Mouse (Mus musculus): ENCODE measurements at regions not wholly inside any gene's neighbourhood (a gene's known extent, or its start where the extent isn't known, plus 50 kb on each side); places are given as distances from the start of the nearest gene placed in this dataset.

DNA sequence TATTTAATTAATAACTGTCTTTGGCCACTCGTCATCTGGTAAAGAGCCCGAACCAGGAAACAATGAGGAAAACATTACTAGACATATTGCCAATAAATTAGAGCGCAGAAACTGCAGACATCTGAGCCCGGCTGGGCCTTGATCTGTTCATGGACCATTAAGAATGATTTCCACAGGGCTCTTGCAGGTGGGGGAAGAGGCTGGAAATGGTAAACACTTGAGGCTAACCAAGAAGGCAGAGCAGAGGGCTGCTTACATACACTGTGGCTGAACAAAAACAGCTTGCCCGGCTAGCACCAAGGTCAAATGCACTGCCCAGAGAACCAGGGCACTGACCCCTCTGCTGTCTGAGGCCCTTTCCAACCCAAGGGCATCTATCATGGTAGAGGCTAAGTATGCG, 115.5 kb upstream of the Twist2 start:
- Histone ChIP-seq H3K36me3 (no peaks in the 10 kb centered on the region), H3K27ac (no peak overlapping the region), H3K9me3 (0 out of 2 replicates have a peak, but pooled peaks cover 3% of the 10 kb centered on the region), H3K27me3 (ENCODE audit: insufficient read depth, poor library complexity, severe bottlenecking) (no peaks in the 10 kb centered on the region), H3K4me3 (no peak overlapping the region), H3K4me1 (replicated peaks) (peaks cover 5% of the 10 kb centered on the region)
- WGBS: 81% methylated on average over 6 of the region's 6 CpGs
- DNase-seq (ENCODE audit: low spot score): no peak

DNA sequence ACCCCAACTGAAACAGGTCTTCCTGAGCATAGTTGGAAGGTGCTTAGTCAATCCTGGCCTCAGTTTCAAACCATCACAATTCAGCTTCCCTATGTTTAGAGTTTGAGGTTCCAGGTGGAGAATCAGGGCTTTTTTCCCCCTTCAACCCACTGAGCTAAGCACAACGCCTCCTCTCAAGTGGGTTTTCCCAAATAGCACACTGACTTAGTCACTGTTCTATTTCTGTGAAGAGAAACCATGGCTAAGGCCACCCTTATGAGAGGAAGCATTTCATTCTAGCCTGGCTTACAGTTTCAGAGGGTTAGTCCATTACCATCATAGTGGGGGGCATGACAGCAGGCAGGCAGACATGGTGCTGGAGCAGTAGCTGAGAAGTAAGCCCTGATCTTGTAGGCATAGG, 109.7 kb upstream of the Twist2 start:
- H3K4me1 ChIP-seq (replicated peaks): peaks cover 5% of the 10 kb centered on the region
- no peak for DNase-seq (ENCODE audit: low spot score)
- peaks cover 5% of the 10 kb centered on the region; the same call in 1 of the 2 replicates for H3K9me3 ChIP-seq
- no peak overlapping the region for H3K4me3 ChIP-seq
- H3K27me3 ChIP-seq (ENCODE audit: insufficient read depth, poor library complexity, severe bottlenecking): no peaks in the 10 kb centered on the region
- H3K27ac ChIP-seq: no peak overlapping the region
- WGBS: 95% methylated on average over 1 of the region's 1 CpGs
- no peaks in the 10 kb centered on the region for H3K36me3 ChIP-seq

DNA sequence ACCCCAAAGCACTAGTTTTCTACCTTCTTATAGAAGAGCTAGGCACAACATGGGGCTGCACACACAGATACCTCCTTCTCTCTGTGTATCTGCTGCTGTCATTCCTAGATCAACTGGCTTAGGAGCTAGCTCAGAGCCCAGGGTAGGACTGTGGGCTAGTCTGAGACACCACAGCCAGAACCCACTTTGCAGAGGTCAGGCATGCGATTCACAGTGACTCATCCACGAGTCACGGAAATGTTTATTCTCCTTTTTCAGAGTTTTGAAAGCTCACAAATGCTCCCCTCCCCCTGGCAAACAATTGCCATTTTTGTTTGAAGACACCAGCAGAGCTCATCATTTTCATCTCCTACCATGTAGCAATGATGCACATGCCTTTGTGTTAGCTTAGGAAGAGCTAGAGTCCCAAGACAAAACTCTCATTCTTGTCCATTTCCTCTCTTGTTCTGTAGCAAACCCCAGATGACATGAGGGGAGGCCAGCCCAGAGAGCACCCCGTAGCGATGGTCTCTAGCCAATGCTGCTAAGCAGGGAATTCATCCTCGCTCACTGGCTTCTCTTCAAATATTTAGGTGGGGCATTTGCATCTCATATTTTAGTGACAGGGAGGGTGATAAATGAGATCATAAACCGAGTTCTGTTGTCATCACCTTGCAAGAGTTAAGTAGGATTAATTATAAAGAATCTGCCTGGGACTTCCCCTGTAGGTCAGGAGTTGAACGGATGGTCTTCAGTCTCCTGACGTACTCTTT, 108.4 kb upstream of the Twist2 start:
- DNase-seq (ENCODE audit: low spot score): no peak
- 86% methylated on average over 9 of the region's 9 CpGs for WGBS
- H3K36me3 ChIP-seq: no peaks in the 10 kb centered on the region
- H3K27me3 ChIP-seq (ENCODE audit: insufficient read depth, poor library complexity, severe bottlenecking): no peaks in the 10 kb centered on the region
- H3K4me1 ChIP-seq (replicated peaks): peaks cover 5% of the 10 kb centered on the region
- no peak overlapping the region for H3K4me3 ChIP-seq
- peaks cover 5% of the 10 kb centered on the region; the same call in 1 of the 2 replicates for H3K9me3 ChIP-seq
- H3K27ac ChIP-seq: no peak overlapping the region

DNA sequence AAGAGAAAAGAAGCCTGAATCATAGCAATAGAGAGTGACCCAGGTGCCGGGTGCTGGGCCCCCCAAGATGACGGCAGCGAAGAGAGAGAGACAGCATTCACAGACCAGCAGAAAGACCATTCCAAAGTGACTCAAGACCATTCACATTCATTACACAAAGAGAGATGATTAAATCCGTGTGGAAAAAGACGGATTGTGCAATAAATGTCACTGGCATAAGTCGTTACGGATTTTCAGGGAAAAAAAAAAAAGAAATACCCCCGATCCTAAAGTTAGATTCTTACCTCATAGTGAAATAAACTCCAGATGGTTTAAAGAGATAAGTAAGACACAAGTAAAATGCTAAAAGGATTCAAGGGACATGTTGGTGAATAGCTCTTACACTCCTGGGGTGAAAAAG, 104.2 kb upstream of the Twist2 start:
- DNase-seq (ENCODE audit: low spot score): no peak
- Histone ChIP-seq H3K9me3 (no peaks in the 10 kb centered on the region), H3K4me1 (replicated peaks) (no peaks in the 10 kb centered on the region), H3K4me3 (no peak overlapping the region), H3K27me3 (ENCODE audit: insufficient read depth, poor library complexity, severe bottlenecking) (no peaks in the 10 kb centered on the region), H3K27ac (no peak overlapping the region), H3K36me3 (no peaks in the 10 kb centered on the region)
- WGBS: 87% methylated on average over 8 of the region's 8 CpGs

DNA sequence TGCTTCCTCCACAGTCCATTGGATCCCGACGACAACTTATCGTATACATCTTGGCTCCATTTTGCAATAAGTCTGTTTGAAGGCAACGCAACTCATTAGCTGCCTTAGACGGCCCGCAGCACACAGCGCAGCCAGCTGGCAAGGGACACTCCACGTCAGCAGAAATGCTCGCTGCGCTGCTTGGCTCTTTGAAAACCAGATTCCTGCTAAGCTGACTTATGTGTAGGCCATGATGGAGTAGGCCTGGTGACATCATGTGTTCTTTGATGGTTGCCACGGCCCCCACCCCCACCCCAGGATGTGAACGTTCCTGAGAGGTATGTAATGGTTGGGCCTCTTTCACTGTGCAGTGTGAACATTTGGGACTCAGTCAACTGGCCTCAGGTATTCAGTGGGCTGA, 99.8 kb upstream of the Twist2 start:
- no peak for DNase-seq (ENCODE audit: low spot score)
- Histone ChIP-seq H3K27me3 (ENCODE audit: insufficient read depth, poor library complexity, severe bottlenecking) (no peaks in the 10 kb centered on the region), H3K4me1 (replicated peaks) (no peaks in the 10 kb centered on the region), H3K36me3 (no peaks in the 10 kb centered on the region), H3K27ac (no peak overlapping the region), H3K4me3 (no peak overlapping the region), H3K9me3 (no peaks in the 10 kb centered on the region)
- WGBS: 90% methylated on average over 12 of the region's 12 CpGs

DNA sequence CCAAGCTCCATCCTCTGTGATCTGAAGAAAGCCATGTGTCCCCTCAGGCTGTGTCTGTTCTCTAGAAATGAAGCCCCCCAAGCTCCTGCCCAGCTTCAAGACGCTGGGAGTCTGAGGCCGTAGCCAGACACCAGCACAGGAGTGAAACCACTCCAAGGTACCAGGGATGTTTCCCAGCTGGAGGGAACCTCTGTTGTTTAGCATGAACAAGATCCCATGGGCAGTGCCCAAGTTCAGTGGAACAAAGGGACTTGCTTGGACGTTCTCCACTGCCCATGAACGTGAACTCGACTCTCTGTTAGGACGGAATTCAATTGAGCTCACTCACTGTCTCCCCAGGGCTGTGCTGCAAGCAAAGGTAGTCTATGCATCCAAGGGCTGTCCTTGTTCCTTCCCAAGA, 99.2 kb upstream of the Twist2 start:
- DNase-seq (ENCODE audit: low spot score): no peak
- H3K36me3 ChIP-seq: no peaks in the 10 kb centered on the region
- H3K27ac ChIP-seq: no peak overlapping the region
- H3K4me1 ChIP-seq (replicated peaks): peaks cover 2% of the 10 kb centered on the region; the same call in 1 of the 2 replicates
- WGBS: 88% methylated on average over 6 of the region's 6 CpGs
- no peak overlapping the region for H3K4me3 ChIP-seq
- H3K9me3 ChIP-seq: no peaks in the 10 kb centered on the region
- H3K27me3 ChIP-seq (ENCODE audit: insufficient read depth, poor library complexity, severe bottlenecking): no peaks in the 10 kb centered on the region

DNA sequence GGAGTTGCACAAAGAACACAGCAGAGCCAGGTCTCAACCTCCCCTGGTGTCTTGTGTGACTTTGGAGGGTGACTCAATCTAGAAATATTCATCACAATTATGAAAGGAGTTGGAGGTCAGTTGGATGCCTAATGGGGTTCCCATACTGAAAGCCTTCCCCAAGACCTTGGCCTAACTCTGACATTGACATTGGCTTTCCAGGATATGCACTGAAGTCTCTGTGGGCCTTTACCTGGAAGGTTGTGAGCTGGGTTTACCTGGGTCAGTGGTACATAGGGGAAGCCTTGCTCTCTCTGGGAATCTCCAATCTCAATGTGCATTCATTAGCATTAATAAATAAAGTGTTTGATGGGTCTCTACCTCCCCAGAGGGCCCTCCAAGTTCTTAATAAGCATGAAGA, 98.5 kb upstream of the Twist2 start:
- no peak for DNase-seq (ENCODE audit: low spot score)
- H3K36me3 ChIP-seq: no peaks in the 10 kb centered on the region
- no peak overlapping the region for H3K4me3 ChIP-seq
- H3K9me3 ChIP-seq: no peaks in the 10 kb centered on the region
- no peaks in the 10 kb centered on the region for H3K27me3 ChIP-seq (ENCODE audit: insufficient read depth, poor library complexity, severe bottlenecking)
- H3K27ac ChIP-seq: no peak overlapping the region
- H3K4me1 ChIP-seq (replicated peaks): peaks cover 6% of the 10 kb centered on the region; the same call in 1 of the 2 replicates

DNA sequence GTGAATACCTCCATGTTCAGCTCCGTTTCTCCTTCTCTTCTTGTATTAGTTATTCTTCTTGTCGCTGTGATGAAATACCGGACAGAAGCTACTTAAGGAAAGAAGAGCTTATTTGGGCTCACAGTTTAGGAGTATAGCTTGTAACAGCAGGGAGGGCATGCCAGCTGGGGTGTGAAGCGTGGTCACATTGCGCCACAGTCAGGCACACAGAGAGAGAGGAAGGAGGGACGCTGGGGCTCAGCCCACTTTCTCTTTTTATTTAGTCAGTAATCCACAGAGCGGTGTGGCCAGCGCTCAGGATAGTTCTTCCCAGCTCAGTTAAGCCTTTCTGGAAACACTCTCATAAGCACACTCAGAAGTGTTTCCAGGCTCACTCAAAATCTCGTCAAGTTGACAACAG, 95.8 kb upstream of the Twist2 start:
- DNase-seq (ENCODE audit: low spot score): no peak
- Histone ChIP-seq H3K36me3 (no peaks in the 10 kb centered on the region), H3K4me1 (replicated peaks) (peaks cover 6% of the 10 kb centered on the region; the same call in 1 of the 2 replicates), H3K27me3 (ENCODE audit: insufficient read depth, poor library complexity, severe bottlenecking) (no peaks in the 10 kb centered on the region), H3K27ac (no peak overlapping the region), H3K4me3 (no peak overlapping the region), H3K9me3 (no peaks in the 10 kb centered on the region)
- 87% methylated on average over 9 of the region's 9 CpGs for WGBS

DNA sequence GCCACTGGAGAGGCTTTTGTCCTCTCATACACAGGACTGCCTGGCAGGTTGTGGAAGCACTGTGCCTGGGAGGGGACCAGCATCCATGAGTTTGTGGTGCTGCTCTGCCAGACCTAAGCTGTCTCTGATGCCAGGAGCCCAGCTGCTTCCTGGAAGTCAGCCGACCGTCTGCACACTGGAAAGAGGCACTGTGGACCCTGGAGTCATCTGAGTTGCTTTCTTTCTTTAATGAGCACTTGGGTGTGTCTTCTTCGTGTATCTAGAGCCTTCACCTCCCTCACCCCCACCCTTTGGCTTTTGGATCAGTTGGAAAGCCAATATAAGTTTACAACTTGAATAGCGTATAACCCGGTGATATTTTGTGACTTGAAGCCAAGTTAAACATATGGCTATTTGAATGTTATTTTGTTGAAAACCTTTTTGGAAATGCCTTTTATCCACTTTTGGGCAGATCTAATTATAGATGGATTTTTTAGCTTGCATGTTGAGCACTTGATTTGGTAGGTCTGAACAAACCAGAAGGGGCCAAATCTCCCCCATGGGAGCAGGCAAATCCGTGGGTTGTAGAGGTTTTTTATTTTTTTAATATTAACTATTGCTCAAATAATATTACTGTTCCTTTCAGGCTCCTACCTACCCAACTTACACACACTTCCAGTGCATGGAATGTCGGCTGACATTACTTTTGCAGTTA, 92.6 kb upstream of the Twist2 start:
- Histone ChIP-seq H3K27ac (no peak overlapping the region), H3K4me3 (no peak overlapping the region), H3K27me3 (ENCODE audit: insufficient read depth, poor library complexity, severe bottlenecking) (no peaks in the 10 kb centered on the region), H3K9me3 (no peaks in the 10 kb centered on the region), H3K36me3 (no peaks in the 10 kb centered on the region), H3K4me1 (replicated peaks) (peaks cover 6% of the 10 kb centered on the region; the same call in 1 of the 2 replicates)
- no peak for DNase-seq (ENCODE audit: low spot score)
- WGBS: 83% methylated on average over 7 of the region's 7 CpGs

DNA sequence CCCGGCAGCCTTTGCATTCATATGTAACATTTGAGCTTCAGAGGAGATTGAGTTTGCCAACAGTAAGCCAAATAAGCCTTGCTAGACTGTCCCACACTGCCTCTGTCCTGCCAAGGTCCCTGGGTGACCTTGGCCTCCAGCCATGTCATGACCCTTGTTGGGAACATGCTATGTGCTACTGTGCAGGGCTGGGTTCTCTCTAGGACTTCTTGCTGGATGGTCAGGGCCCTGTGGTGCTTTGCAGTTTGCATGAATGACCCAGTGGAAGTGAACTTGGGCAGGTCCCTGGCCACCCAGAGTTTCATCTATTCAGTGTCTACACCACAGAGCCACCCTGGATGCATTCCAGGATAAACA, 92.0 kb upstream of the Twist2 start:
- no peak for DNase-seq (ENCODE audit: low spot score)
- no peaks in the 10 kb centered on the region for H3K27me3 ChIP-seq (ENCODE audit: insufficient read depth, poor library complexity, severe bottlenecking)
- peaks cover 6% of the 10 kb centered on the region; the same call in 1 of the 2 replicates for H3K4me1 ChIP-seq (replicated peaks)
- H3K9me3 ChIP-seq: no peaks in the 10 kb centered on the region
- 93% methylated on average over 1 of the region's 1 CpGs for whole genome bisulfite sequencing
- H3K4me3 ChIP-seq: no peak overlapping the region
- H3K36me3 ChIP-seq: no peaks in the 10 kb centered on the region
- no peak overlapping the region for H3K27ac ChIP-seq

DNA sequence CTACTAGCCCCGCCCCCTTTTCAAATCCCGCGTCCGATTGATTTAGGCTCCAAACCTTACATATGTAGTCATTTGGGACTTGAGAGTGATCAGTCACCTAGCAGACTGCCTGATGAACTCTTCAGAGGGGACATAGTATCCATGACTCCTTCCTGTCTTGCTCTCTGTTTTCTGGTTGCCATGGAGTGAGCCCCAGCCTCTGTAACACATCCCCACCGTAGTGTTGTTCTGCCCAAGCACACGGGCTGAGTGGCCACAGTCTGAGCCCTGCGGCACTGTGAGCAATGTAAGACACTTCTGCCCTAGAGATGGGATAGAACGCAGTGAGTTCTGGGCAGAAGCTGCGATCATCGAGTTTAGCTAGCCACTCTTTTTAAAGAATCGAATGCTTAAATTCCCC, 88.1 kb upstream of the Twist2 start:
- no peak overlapping the region for H3K27ac ChIP-seq
- no peaks in the 10 kb centered on the region for H3K36me3 ChIP-seq
- DNase-seq (ENCODE audit: low spot score): no peak
- no peaks in the 10 kb centered on the region for H3K27me3 ChIP-seq (ENCODE audit: insufficient read depth, poor library complexity, severe bottlenecking)
- no peaks in the 10 kb centered on the region for H3K9me3 ChIP-seq
- no peaks in the 10 kb centered on the region for H3K4me1 ChIP-seq (replicated peaks)
- 87% methylated on average over 11 of the region's 11 CpGs for WGBS
- H3K4me3 ChIP-seq: no peak overlapping the region

DNA sequence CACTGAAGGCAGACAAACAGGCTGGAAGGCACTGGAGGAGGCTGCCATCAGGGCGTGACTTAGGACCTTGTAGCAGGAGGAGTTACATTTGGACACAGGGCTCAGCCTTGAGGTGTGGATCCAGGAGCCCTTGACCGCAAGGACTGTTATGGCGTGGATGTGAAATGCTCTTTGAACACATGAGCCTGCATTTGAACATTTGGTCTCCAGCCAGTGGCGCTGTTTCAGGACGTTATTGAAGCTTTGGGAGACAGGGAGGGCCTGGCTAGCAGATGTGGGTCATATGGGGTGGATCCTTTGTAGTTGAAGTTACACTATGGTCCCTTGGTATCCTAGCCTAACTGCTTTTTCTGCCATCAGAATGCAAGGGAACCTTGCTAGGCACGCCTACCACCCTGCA, 87.0 kb upstream of the Twist2 start:
- no peak for DNase-seq (ENCODE audit: low spot score)
- H3K9me3 ChIP-seq: no peaks in the 10 kb centered on the region
- no peak overlapping the region for H3K4me3 ChIP-seq
- WGBS: 88% methylated on average over 6 of the region's 6 CpGs
- H3K4me1 ChIP-seq (replicated peaks): no peaks in the 10 kb centered on the region
- no peak overlapping the region for H3K27ac ChIP-seq
- no peaks in the 10 kb centered on the region for H3K36me3 ChIP-seq
- H3K27me3 ChIP-seq (ENCODE audit: insufficient read depth, poor library complexity, severe bottlenecking): no peaks in the 10 kb centered on the region

DNA sequence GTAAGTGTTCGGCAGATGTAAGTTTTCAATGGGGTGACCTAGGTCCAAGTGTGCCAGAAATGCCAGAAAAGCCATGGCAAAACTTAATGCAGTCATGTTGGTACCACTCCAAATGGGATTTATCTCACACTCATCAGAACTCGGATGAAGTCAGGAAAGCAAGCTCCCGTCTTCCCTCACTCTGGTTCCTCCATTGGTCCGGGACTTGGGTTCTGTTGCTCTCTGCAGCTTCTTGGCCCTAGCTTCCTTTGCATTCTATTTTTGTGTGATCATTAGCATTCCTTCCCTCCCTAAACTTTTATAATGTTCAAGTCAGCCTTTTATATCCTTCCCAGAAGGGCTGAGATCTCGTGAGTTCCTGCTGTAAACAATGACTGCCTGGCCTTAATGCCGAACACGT, 85.9 kb upstream of the Twist2 start:
- no peaks in the 10 kb centered on the region for H3K4me1 ChIP-seq (replicated peaks)

More for the DNA sequence above, 85.9 kb upstream of the Twist2 start:
- H3K27ac ChIP-seq: no peak overlapping the region
- no peaks in the 10 kb centered on the region for H3K36me3 ChIP-seq
- H3K9me3 ChIP-seq: no peaks in the 10 kb centered on the region
- 91% methylated on average over 7 of the region's 7 CpGs for WGBS
- no peak for DNase-seq (ENCODE audit: low spot score)
- no peak overlapping the region for H3K4me3 ChIP-seq
- H3K27me3 ChIP-seq (ENCODE audit: insufficient read depth, poor library complexity, severe bottlenecking): no peaks in the 10 kb centered on the region

Measured in hindbrain, embryonic 10.5 days (tissue).